Mouse (Mus musculus): ENCODE data around the gene Fbxw22. TPM values are rescaled to one million over a fixed set of nuclear protein-coding genes. Genes with fewer than 3 reads are reported as not detected.
"Not testable (repeated sequence)": the region's sequence is repeated elsewhere in the genome, so short reads cannot be mapped to it uniquely, and the experiment has no call there.

Gene Fbxw22
- not detected for total RNA-seq (2021)
- long read RNA-seq, experiment 1: 0 reads
- long read RNA-seq, experiment 2: 0 reads

DNA sequence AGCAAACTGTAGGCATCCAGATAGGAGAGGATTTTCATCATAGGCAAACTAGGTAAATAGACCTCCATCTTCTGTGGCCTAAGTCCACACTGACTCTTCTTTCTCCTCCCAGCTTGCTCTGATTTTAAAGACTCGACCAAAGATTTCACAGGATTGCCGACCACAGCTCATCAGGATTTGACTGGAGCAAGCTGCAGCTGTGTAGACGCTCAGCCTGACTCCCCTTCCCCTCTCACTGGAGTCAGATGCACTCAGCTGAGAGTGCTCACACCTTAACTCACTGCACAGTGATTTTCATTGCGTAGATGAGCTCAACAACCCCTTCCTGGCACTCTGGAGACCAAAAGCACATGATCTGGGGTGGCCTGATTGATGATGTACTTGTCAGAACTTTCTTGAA, at the start of gene Fbxw22:
TSS of gene Fbxw22 (minus strand) at position 101 of the 400 bp plus-strand sequence.
- DNase-seq; intact Hi-C loops (cut with DNase I); H3K4me3 ChIP-seq; H3K27ac ChIP-seq: not testable (repeated sequence)

DNA sequence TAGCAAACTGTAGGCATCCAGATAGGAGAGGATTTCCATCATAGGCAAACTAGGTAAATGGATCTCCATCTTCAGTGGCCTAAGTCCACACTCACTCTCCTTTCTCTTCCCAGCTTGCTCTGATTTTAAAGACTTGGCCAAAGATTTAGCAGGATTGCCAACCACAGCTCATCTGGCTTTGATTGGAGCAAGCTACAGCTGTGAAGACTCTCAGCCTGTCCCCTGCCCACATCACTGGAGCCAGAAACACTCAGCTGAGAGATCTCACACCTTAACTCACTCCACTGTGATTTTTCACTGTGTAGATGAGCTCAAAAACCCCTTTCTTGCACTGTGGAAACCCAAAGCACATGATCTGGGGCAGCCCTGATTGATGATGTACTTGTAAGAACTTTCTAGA, 44.9 kb upstream of the Fbxw22 start, which contains the start of gene Fbxw16:
TSS of gene Fbxw16 (minus strand) at position 101 of the 400 bp plus-strand sequence.
- Histone ChIP-seq H3K27ac (no peak within 1 kb of the TSS), H3K4me3 (no peak within 1 kb of the TSS)
- no peak for TF ChIP-seq CTCF (IDR thresholded peaks at IDR 0.05)
- intact Hi-C loops (cut with DNase I): no loop called here
- DNase-seq: no peak

DNA sequence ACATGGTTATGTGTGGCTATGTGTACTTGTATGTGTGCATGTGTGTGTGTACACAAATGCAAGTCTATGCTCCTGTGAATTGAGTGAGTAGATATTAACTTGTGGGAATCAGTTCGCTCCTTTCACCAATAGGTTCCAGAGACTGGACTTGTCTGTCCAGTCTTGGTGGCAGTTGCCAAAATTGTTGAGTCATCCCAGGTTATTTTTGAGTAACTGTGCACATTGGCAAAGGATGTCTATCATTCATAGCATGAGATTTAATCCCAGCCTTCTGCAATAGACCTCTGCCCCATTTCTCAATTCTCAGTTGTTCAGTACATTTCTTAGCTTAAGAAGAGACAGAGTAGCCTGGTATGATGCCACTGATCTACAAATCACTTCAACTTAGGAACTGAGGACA, 28.9 kb upstream of the Fbxw22 start:
- Histone ChIP-seq H3K27ac (no peak overlapping the region), H3K4me3 (no peak overlapping the region)
- intact Hi-C loops (cut with DNase I): no loop called here
- no peak for TF ChIP-seq CTCF (IDR thresholded peaks at IDR 0.05)
- no peak for DNase-seq

DNA sequence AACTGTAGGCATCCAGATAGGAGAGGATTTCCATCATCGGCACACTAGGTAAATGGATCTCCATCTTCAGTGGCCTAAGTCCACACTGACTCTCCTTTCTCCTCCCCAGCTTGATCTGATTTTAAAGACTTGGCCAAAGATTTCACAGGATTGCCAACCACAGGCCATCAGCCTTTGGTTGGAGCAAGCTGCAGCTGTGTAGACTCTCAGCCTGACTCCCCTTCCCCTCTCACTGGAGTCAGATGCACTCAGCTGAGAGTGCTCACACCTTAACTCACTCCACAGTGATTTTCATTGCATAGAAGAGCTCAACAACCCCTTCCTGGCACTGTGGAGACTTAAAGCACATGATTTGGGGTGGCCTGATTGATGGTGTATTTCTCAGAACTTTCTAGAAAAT, 64.5 kb downstream of the Fbxw22 start, which contains the start of gene Fbxw28:
TSS of gene Fbxw28 (minus strand) at position 101 of the 400 bp plus-strand sequence.
- H3K4me3 ChIP-seq; intact Hi-C loops (cut with DNase I); DNase-seq; H3K27ac ChIP-seq: not testable (repeated sequence)

Other genes with a start within 250 kb of the Fbxw22 start
- gene Fbxw21, start 242.3 kb downstream of the Fbxw22 start, total RNA-seq (2021): not detected
- gene Fbxw13, start 208.3 kb downstream of the Fbxw22 start, total RNA-seq (2021): not detected
- not detected for gene Fbxw20, start 169.5 kb downstream of the Fbxw22 start, total RNA-seq (2021)
- gene Fbxw14, start 116.6 kb downstream of the Fbxw22 start, total RNA-seq (2021): not detected
- gene Fbxw28, start 64.6 kb downstream of the Fbxw22 start, total RNA-seq (2021): not detected
- gene Fbxw16, start 44.8 kb upstream of the Fbxw22 start, total RNA-seq (2021): not detected
- gene Fbxw19, start 91.6 kb upstream of the Fbxw22 start, total RNA-seq (2021): not detected
- gene Fbxw15, start 164.0 kb upstream of the Fbxw22 start, total RNA-seq (2021): not detected
- gene Fbxw24, start 221.8 kb upstream of the Fbxw22 start, total RNA-seq (2021): not detected